Mouse (Mus musculus) ES-E14 (cell line): ENCODE measurements around the gene Rbfox1.

ENCODE experiments used
- MAFK ChIP-seq: IDR thresholded peaks from 2 replicates; pipeline ENCODE4 v1.6.1; 2014; ENCODE audit warnings: mild to moderate bottlenecking, low read depth, low read length, inconsistent platforms; ENCODE audit not compliant: insufficient read depth
- ZNF384 ChIP-seq: IDR thresholded peaks from 2 replicates; pipeline ENCODE4 v1.6.1; 2012; ENCODE audit warnings: low read depth, low read length, inconsistent platforms

DNA sequence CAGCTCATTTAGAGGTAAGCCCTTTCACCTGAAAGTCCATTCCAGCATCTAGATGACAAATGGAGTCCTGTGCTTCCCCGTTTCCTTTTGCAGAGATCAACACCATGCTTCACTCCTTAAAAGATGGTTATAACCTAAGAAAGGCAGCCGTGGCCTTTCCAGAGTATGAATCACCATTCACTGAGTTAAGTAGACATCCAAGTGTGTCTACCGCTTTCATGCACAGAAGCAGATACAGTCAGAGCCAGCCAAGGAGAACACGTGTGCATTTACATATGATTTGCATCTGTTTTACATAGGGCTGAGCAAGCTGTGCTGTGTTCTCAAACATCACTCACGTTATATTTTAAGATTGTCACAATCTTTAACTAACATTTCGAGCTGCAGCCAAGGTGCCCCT lies 1061.0 kb downstream of the Rbfox1 start:
- TF ChIP-seq MAFK, result no peak
- TF ChIP-seq ZNF384, result no peak
